Mouse (Mus musculus): ENCODE data around the gene Srsf4. TPM values are rescaled to one million over a fixed set of nuclear protein-coding genes. Genes with fewer than 3 reads are reported as not detected.
A peak's percentile ranks its signal among the peaks of the same experiment; 100 is the strongest.

Gene Srsf4
- polyA plus RNA-seq, 1 experiment = 55.4 TPM

- peaks cover 55% of the 10 kb centered on the region for H3K27me3 ChIP-seq (ENCODE audit: control insufficient read depth, insufficient read depth, insufficient read length)
- H3K4me3 ChIP-seq (ENCODE audit: insufficient read depth, poor library complexity, severe bottlenecking) = no peak overlapping the region
- H3K79me3 ChIP-seq (ENCODE audit: low read depth) = no peaks in the 10 kb centered on the region
- no peak overlapping the region for H3ac ChIP-seq (ENCODE audit: control insufficient read depth, insufficient read length, low read depth)
- H3K79me2 ChIP-seq (ENCODE audit: control insufficient read depth, insufficient read depth) = no peaks in the 10 kb centered on the region
- TF ChIP-seq FOSL1 (IDR thresholded peaks at IDR 0.05; ENCODE audit: insufficient read depth, low read length, poor library complexity, severe bottlenecking) = no peak
- no peak for TF ChIP-seq CEBPB (IDR thresholded peaks at IDR 0.05; ENCODE audit: low read depth)
- TF ChIP-seq USF1 (IDR thresholded peaks at IDR 0.05; ENCODE audit: low read depth) = no peak
- no peak for TF ChIP-seq MYOD1 (IDR thresholded peaks at IDR 0.05; ENCODE audit: control insufficient read depth, insufficient read length, low read depth)
- TF ChIP-seq MYOG (IDR thresholded peaks at IDR 0.05; ENCODE audit: control insufficient read depth, extremely low read depth, insufficient read length) = no peak
- TF ChIP-seq CTCF (IDR thresholded peaks at IDR 0.05; ENCODE audit: control insufficient read depth, insufficient read depth, insufficient read length) = no peak
- TF ChIP-seq MAX (IDR thresholded peaks at IDR 0.05) = no peak
- H3K36me3 ChIP-seq (ENCODE audit: control insufficient read depth, insufficient read depth) = no peaks in the 10 kb centered on the region
Measured at GRCm38 (mm10) chr4:131831546-131832045, 41.8 kb upstream of the Srsf4 start.

DNA sequence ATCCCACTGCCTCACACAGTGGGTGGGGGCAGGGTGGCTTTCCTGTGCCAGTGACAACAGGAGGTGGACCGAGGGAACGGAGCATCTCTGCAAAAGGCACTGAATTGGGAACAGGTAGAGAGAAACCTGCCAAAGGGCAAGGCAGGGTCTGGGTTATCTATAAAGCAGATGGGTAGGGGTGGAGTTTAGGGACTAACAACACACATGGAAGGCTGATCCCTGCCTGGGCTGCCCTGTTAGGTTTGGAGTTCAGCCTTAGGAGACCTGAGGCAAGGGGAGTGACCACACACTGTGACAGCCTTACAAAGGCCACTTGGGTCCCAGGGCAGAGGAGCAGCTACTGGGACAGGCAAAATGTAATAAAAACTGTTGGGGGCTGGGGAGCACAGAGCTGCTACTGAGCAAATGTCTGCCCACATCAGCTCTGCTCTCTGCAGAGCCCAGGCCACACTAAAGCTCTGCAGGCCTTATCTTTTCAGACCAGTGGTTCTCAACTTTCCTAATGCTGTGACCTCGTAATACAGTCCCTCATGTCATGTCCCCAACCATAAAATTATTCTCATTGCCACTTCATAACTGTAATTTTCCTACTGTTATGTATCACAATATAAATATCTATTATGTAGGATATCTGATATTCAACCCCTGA is 40.5 kb upstream of the Srsf4 start:
- TF ChIP-seq MAX (IDR thresholded peaks at IDR 0.05) = no peak
- TF ChIP-seq FOSL1 (IDR thresholded peaks at IDR 0.05; ENCODE audit: insufficient read depth, low read length, poor library complexity, severe bottlenecking) = no peak
- no peak for TF ChIP-seq CEBPB (IDR thresholded peaks at IDR 0.05; ENCODE audit: low read depth)
- no peak for TF ChIP-seq MYOG (IDR thresholded peaks at IDR 0.05; ENCODE audit: control insufficient read depth, extremely low read depth, insufficient read length)
- no peak for TF ChIP-seq CTCF (IDR thresholded peaks at IDR 0.05; ENCODE audit: control insufficient read depth, insufficient read depth, insufficient read length)
- no peak for TF ChIP-seq USF1 (IDR thresholded peaks at IDR 0.05; ENCODE audit: low read depth)
- no peak for TF ChIP-seq MYOD1 (IDR thresholded peaks at IDR 0.05; ENCODE audit: control insufficient read depth, insufficient read length, low read depth)
- H3K4me3 ChIP-seq (ENCODE audit: insufficient read depth, poor library complexity, severe bottlenecking) = no peak overlapping the region

GRCm38 (mm10) chr4:131833971-131834609 is 39.3 kb upstream of the Srsf4 start:
- TF ChIP-seq FOSL1 (IDR thresholded peaks at IDR 0.05; ENCODE audit: insufficient read depth, low read length, poor library complexity, severe bottlenecking) = no peak
- no peak for TF ChIP-seq MAX (IDR thresholded peaks at IDR 0.05)
- TF ChIP-seq MYOG (IDR thresholded peaks at IDR 0.05; ENCODE audit: control insufficient read depth, extremely low read depth, insufficient read length) = no peak
- TF ChIP-seq CTCF (IDR thresholded peaks at IDR 0.05; ENCODE audit: control insufficient read depth, insufficient read depth, insufficient read length) = no peak
- TF ChIP-seq MYOD1 (IDR thresholded peaks at IDR 0.05; ENCODE audit: control insufficient read depth, insufficient read length, low read depth) = no peak
- TF ChIP-seq CEBPB (IDR thresholded peaks at IDR 0.05; ENCODE audit: low read depth) = no peak
- no peak for TF ChIP-seq USF1 (IDR thresholded peaks at IDR 0.05; ENCODE audit: low read depth)
- H3ac ChIP-seq (ENCODE audit: control insufficient read depth, insufficient read length, low read depth) = no peak overlapping the region
- no peaks in the 10 kb centered on the region for H3K79me2 ChIP-seq (ENCODE audit: control insufficient read depth, insufficient read depth)
- H3K4me3 ChIP-seq (ENCODE audit: insufficient read depth, poor library complexity, severe bottlenecking) = no peak overlapping the region
- H3K27me3 ChIP-seq (ENCODE audit: control insufficient read depth, insufficient read depth, insufficient read length) = peaks cover 70% of the 10 kb centered on the region
- H3K79me3 ChIP-seq (ENCODE audit: low read depth) = no peaks in the 10 kb centered on the region
- H3K36me3 ChIP-seq (ENCODE audit: control insufficient read depth, insufficient read depth) = no peaks in the 10 kb centered on the region

More for the DNA sequence above, 40.5 kb upstream of the Srsf4 start:
- no peaks in the 10 kb centered on the region for H3K79me3 ChIP-seq (ENCODE audit: low read depth)
- no peak overlapping the region for H3ac ChIP-seq (ENCODE audit: control insufficient read depth, insufficient read length, low read depth)
- peaks cover 68% of the 10 kb centered on the region for H3K27me3 ChIP-seq (ENCODE audit: control insufficient read depth, insufficient read depth, insufficient read length)
- no peaks in the 10 kb centered on the region for H3K36me3 ChIP-seq (ENCODE audit: control insufficient read depth, insufficient read depth)
- no peaks in the 10 kb centered on the region for H3K79me2 ChIP-seq (ENCODE audit: control insufficient read depth, insufficient read depth)

- Histone ChIP-seq H3K27me3 (ENCODE audit: control insufficient read depth, insufficient read depth, insufficient read length) (peaks cover 60% of the 10 kb centered on the region), H3K79me3 (ENCODE audit: low read depth) (no peaks in the 10 kb centered on the region), H3K36me3 (ENCODE audit: control insufficient read depth, insufficient read depth) (no peaks in the 10 kb centered on the region), H3K4me3 (ENCODE audit: insufficient read depth, poor library complexity, severe bottlenecking) (no peak overlapping the region), H3ac (ENCODE audit: control insufficient read depth, insufficient read length, low read depth) (no peak overlapping the region), H3K79me2 (ENCODE audit: control insufficient read depth, insufficient read depth) (no peaks in the 10 kb centered on the region)
- TF ChIP-seq CTCF (IDR thresholded peaks at IDR 0.05; ENCODE audit: control insufficient read depth, insufficient read depth, insufficient read length) (no peak), CEBPB (IDR thresholded peaks at IDR 0.05; ENCODE audit: low read depth) (no peak), MYOG (IDR thresholded peaks at IDR 0.05; ENCODE audit: control insufficient read depth, extremely low read depth, insufficient read length) (no peak), MYOD1 (IDR thresholded peaks at IDR 0.05; ENCODE audit: control insufficient read depth, insufficient read length, low read depth) (no peak), FOSL1 (IDR thresholded peaks at IDR 0.05; ENCODE audit: insufficient read depth, low read length, poor library complexity, severe bottlenecking) (no peak), MAX (IDR thresholded peaks at IDR 0.05) (no peak), USF1 (IDR thresholded peaks at IDR 0.05; ENCODE audit: low read depth) (no peak)
Measured at GRCm38 (mm10) chr4:131836351-131836881, 37.0 kb upstream of the Srsf4 start.

- Histone ChIP-seq H3K27me3 (ENCODE audit: control insufficient read depth, insufficient read depth, insufficient read length) (peaks cover 54% of the 10 kb centered on the region), H3K36me3 (ENCODE audit: control insufficient read depth, insufficient read depth) (no peaks in the 10 kb centered on the region), H3K4me3 (ENCODE audit: insufficient read depth, poor library complexity, severe bottlenecking) (no peak overlapping the region), H3K79me2 (ENCODE audit: control insufficient read depth, insufficient read depth) (no peaks in the 10 kb centered on the region), H3K79me3 (ENCODE audit: low read depth) (no peaks in the 10 kb centered on the region), H3ac (ENCODE audit: control insufficient read depth, insufficient read length, low read depth) (peak overlapping the region; percentile 20)
- no peak for TF ChIP-seq CEBPB (IDR thresholded peaks at IDR 0.05; ENCODE audit: low read depth)
- TF ChIP-seq USF1 (IDR thresholded peaks at IDR 0.05; ENCODE audit: low read depth) = no peak
- TF ChIP-seq FOSL1 (IDR thresholded peaks at IDR 0.05; ENCODE audit: insufficient read depth, low read length, poor library complexity, severe bottlenecking) = no peak
- no peak for TF ChIP-seq MAX (IDR thresholded peaks at IDR 0.05)
- TF ChIP-seq MYOD1 (IDR thresholded peaks at IDR 0.05; ENCODE audit: control insufficient read depth, insufficient read length, low read depth) = no peak
Measured at GRCm38 (mm10) chr4:131836891-131837491, 36.4 kb upstream of the Srsf4 start.

All from C2C12 (cell line).